Mouse (Mus musculus) retina, postnatal 1 day (tissue): ENCODE measurements around the gene AW551984.
A peak's percentile ranks its signal among the peaks of the same experiment; 100 is the strongest.

ENCODE experiments used
- DNase-seq: peaks from one replicate; pipeline ENCODE4 v3.0.0-alpha.2; 2012

Gene AW551984

GRCm38 (mm10) chr9:39603999-39604453 lies at the start of gene AW551984:
AW551984 (minus strand) TSS chr9:39604403.
- DNase-seq, result peak; percentile 48

DNA sequence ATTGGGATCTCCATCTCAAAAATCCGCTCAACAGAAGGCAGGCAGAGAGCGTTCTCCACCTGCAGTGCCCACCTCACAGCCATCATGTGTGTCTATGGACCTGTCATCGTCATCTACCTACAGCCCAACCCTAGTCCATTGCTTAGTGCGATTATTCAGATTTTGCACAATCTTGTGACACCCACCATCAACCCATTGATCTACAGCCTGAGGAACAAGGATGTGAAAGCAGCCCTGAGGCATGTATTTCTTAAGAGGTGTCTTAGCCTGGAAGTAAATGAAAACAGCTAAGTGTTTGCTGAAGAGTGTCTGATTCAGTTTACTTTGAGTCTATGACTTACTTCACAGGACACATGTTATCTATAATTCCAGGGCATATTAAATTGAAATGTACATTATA lies 43.2 kb upstream of the AW551984 start:
- DNase-seq, result no peak

GRCm38 (mm10) chr9:39644785-39645184 lies 40.6 kb upstream of the AW551984 start, which contains the start of gene Olfr961:
Olfr961 (plus strand) TSS chr9:39645085.
- DNase-seq, result no peak

- DNase-seq, result no peak
Observed at GRCm38 (mm10) chr9:39633913-39634594, 29.9 kb upstream of the AW551984 start.

GRCm38 (mm10) chr9:39629069-39629468 lies 24.9 kb upstream of the AW551984 start:
- no peak for DNase-seq

DNA sequence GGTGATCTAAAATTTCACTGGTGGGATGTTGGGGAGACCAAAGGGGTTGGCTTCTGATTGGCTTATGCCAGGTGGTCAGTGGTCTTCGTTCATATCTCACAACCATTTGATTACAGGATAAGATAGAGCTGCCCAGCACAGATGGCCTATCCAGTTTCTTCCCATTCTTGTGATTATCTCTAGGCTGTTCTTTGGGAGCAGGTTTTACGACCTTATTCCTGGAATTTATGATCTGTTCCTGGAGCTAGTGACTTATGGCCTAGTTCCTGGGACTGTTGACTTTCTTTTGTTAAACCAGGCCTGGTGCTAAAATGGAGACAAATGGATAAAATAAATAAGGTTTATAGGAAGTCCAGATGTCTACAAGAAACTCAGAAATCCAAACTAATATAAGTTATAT lies 20.5 kb upstream of the AW551984 start:
- DNase-seq, result no peak

GRCm38 (mm10) chr9:39623783-39624182 lies 19.6 kb upstream of the AW551984 start:
- no peak for DNase-seq

DNA sequence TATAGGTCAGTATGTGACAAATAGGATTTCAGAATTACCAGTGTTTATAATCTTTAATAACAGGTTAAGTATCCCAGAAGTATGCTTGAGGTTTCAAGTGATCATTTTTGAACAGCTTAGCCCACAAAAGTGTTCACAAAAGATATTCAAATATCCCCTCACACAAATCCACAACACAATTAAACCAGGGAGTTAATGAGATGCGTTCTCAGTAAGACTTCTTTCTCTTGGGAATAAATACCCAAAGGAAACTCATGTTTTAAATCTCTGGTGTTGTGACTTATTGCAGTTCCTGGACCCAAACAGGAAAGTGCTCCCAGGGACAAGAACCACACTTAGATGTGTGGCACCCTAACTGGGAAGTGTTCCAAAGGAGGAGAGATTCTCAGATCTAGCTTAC lies 16.9 kb upstream of the AW551984 start, which contains the start of gene Olfr960:
Gene Olfr960, plus strand, starts transcription at position 301 of the 400 bp plus-strand sequence.
- DNase-seq, result no peak

GRCm38 (mm10) chr9:39611953-39612352 lies 7.8 kb upstream of the AW551984 start:
- DNase-seq, result peak; percentile 7

DNA sequence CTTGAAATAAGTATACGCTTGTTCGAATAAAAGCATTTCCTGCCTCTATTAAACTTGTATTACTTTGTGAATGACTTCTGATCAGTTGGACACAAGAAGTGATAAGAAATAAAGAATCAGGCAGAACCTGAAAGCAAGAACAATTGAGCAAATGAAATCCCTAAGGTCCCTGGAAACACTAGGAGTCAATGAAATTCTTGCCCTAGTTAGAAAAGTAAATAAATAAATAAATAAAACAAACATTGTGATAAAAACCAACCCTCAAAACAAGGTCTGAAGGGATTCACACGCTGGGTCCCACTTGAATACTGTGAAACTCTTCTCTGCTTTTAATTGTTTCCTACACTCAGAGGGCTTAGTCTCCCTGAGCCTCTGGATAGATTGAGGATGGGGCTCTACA lies 6.2 kb upstream of the AW551984 start, which contains the start of gene Olfr148:
Gene Olfr148, plus strand, starts transcription at position 301 of the 400 bp plus-strand sequence.
- no peak for DNase-seq

DNA sequence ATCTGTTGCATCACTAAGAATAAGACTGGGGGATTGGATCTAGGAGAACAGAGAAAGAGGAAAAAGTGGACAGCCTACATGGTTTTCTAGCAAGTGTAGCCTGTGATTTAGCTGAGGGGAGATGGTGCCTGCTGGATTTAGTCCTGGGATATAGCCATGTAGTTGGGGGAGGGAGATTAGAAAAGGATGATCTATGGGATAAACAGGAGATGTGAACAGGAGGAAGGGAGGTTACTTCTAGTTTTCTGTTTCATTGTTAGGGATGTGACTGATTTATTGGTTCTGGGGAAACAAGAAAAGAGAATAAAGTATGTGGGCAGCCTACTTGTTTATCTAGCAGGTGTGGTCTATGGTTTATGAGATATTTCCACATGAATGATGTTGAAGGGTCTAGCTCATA lies 4.3 kb upstream of the AW551984 start:
- no peak for DNase-seq

- peak; percentile 58 for DNase-seq
Observed at GRCm38 (mm10) chr9:39603333-39603845, 814 bp downstream of the AW551984 start.

GRCm38 (mm10) chr9:39602536-39603332 lies 1.5 kb downstream of the AW551984 start:
- DNase-seq, result peak; percentile 67

DNA sequence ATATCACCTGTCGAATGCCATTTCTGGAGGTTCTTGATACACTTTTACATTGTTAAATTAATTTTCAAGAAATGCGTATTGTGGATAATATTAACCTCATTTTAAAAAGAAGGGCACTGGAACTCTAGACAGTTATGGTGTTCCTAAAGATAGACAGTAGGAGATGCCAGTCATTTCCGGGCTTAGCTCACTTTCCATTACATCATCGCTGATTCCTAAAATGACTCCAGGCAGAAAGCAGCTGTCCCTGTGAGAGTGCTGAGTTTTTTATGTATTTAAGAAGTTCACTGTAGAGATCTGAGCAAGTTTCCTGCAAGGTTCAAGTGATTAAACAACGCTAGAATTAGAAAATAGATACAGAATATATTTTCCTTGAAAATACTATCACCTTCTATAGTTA lies 27.2 kb downstream of the AW551984 start:
- DNase-seq, result no peak

DNA sequence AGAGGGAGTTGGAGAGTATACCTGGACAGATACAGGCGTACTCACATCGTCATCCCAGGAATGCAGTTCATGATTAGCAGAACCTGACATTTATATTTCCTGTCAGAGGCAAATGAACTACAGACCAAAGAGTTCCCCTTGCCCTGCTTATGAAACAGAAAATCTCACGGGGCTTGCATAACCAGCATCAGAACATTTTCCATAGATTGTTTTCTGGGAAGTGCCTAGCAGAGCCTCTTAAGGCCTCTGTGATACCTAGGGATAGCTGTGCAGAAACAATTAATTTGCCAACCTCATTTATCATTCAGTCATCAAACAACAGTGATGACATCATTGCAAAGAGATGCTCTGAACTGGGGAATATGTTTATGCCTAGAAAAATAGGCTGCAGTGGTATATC lies 28.7 kb downstream of the AW551984 start, which contains the start of gene Olfr959:
Gene Olfr959, minus strand, starts transcription at position 101 of the 400 bp plus-strand sequence.
- DNase-seq, result no peak

DNA sequence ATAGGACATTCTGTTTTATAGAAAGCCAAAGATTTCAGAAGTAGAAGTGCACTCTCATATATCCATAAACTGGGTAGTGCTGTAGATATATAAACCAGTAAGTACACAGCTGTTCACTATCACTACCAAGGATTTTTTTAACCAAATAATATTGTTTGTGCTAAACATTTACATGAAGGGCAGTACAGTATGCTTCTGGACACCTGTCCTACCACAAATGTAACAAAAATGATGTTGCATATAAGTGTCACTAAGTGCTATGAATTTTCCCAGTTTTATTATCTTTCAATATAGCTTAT lies 45.9 kb downstream of the AW551984 start:
- no peak for DNase-seq

- peak; percentile 36 for DNase-seq
Observed at GRCm38 (mm10) chr9:39557529-39558348, 46.5 kb downstream of the AW551984 start.

DNA sequence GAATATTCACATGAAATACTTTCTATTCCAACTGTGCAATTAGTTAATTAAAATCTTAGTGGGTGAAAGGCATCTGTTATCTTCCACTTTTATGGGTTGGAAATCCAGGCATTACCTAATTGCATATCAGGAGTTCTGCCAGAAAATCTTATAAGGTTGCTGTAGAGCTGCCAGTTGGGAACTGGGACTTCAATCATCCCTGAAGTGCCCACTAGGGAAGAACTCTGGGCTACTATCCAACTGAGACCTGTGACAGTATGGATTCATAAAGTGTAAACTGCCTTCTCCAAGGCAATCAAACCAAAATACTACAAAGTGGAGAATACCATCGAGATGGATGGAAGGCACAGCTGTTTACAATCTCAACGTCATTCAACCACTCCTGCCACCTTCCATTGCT lies 50.3 kb downstream of the AW551984 start, which contains the start of gene Olfr958:
Gene Olfr958, minus strand, starts transcription at position 109 of the 400 bp plus-strand sequence.
- DNase-seq, result no peak

DNA sequence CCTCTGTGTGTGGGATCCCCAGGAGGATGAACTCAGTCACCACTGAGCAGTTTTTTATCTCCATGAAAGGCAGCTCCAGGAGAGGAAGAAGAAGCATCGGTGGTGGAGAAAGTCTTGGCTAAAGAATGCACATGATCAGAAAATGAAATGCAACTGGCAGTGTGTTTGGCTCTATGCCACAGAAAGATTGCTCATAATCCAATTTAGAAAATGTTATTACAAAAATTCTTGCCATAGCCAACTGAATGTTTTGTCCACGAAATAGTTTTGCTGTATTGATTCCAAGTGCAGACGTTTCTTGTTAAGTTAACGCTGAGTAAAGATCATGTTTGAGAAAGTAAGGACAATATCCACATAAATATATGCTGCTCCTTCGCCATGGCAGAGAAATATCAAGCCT lies 53.4 kb downstream of the AW551984 start:
- DNase-seq, result no peak
